24 mouse cellular contexts compared by ENCODE assay signal in genomic region chr11:116996976-116997375, GRCm38 (mm10).
"Had no signal": no experiment of that assay in that cellular context is flagged by ENCODE, and none has a peak within 500 bp of the region (broad histone marks: within the 10 kb centered on the region; RNA-seq: fewer than 3 reads in every experiment).

No protein-coding gene starts in this region.

- H3K27ac ChIP-seq: heart, embryonic 10.5 days; hindbrain, embryonic 10.5 days; hindbrain, embryonic 12.5 days; hindbrain, embryonic 14.5 days; intestine, embryonic 15.5 days; limb, embryonic 13.5 days; limb, embryonic 15.5 days; liver, embryonic 13.5 days; liver, embryonic 15.5 days had no signal

- H3K9ac ChIP-seq: heart, embryonic 12.5 days; hindbrain, embryonic 12.5 days; hindbrain, embryonic 14.5 days; intestine, embryonic 15.5 days; limb, embryonic 13.5 days; limb, embryonic 15.5 days; liver, embryonic 13.5 days; liver, embryonic 15.5 days; liver, postnatal 0 days had no signal

- DNase-seq: gastrocnemius, postnatal 14 days; gastrocnemius, postnatal 36 days; heart, adult 11 months; heart, postnatal 10 days; heart, postnatal 4 days; kidney, adult 18-20 months; kidney, adult 8-10 months; kidney, postnatal 10 days; kidney, postnatal 25 days; kidney, postnatal 4 days; layer of hippocampus, adult 9-11 months; layer of hippocampus, postnatal 36 days; left cerebral cortex, postnatal 4 days; liver, embryonic 13.5 days; liver, postnatal 0 days had no signal

- H3K36me3 ChIP-seq: heart, embryonic 10.5 days; heart, embryonic 12.5 days; hindbrain, embryonic 10.5 days; hindbrain, embryonic 12.5 days; intestine, embryonic 15.5 days; limb, embryonic 13.5 days; limb, embryonic 15.5 days; liver, embryonic 13.5 days; liver, embryonic 15.5 days had no signal

- H3K4me3 ChIP-seq: heart, embryonic 10.5 days; heart, embryonic 12.5 days; hindbrain, embryonic 10.5 days; hindbrain, embryonic 12.5 days; intestine, embryonic 15.5 days; limb, embryonic 13.5 days; limb, embryonic 15.5 days; liver, embryonic 13.5 days; liver, embryonic 15.5 days had no signal

- H3K4me1 ChIP-seq: limb, embryonic 13.5 days; liver, embryonic 13.5 days; liver, embryonic 15.5 days had no signal
